Mouse (Mus musculus) MEL (cell line): ENCODE measurements around the gene Gpc5. TPM values are rescaled to one million over a fixed set of nuclear protein-coding genes. Genes with fewer than 3 reads are reported as not detected.

Source experiments
- DNase-seq: peaks from one replicate; pipeline ENCODE4 v3.0.0; 2011; ENCODE audit warnings: low read depth, low spot score
- H3K27ac ChIP-seq: 2 replicates; pipeline ENCODE4 v1.5.1; 2012; ENCODE audit warnings: low read depth, mild to moderate bottlenecking, control low read depth, low read length, moderate library complexity; ENCODE audit not compliant: control insufficient read depth
- H3K27me3 ChIP-seq, 2 experiments: fragments of 150-350 bp in 1 of 2; sonication (generic) in 1 of 2; 2 replicates each; pipeline ENCODE4 v1.6.1; 2012; ENCODE audit warnings: low read length in 2 of 2, mild to moderate bottlenecking in 2 of 2, improper control_type of control experiment in 1 of 2, moderate library complexity in 1 of 2; ENCODE audit not compliant: insufficient read depth in 2 of 2, control insufficient read depth in 1 of 2
- H3K36me3 ChIP-seq, 2 experiments: 2 replicates each; pipeline ENCODE4 v1.6.1; 2012 to 2014; ENCODE audit warnings: low read length in 2 of 2, improper control_type of control experiment in 1 of 2, inconsistent platforms in 1 of 2, mild to moderate bottlenecking in 1 of 2; ENCODE audit not compliant: insufficient read depth in 2 of 2, control insufficient read depth in 1 of 2
- H3K4me1 ChIP-seq, 2 experiments: fragments of 150-350 bp in 1 of 2; sonication (generic) in 1 of 2; 2 replicates each; pipeline ENCODE4 v1.6.1; 2012; ENCODE audit warnings: low read length in 2 of 2, improper control_type of control experiment in 1 of 2, mild to moderate bottlenecking in 1 of 2; ENCODE audit not compliant: insufficient read depth in 2 of 2, control insufficient read depth in 1 of 2
- H3K4me3 ChIP-seq, 2 experiments: fragments of 150-350 bp in 1 of 2; sonication (generic) in 1 of 2; 2 replicates each; pipeline ENCODE4 v1.5.1; 2012; ENCODE audit warnings: low read depth in 2 of 2, low read length in 2 of 2, mild to moderate bottlenecking in 2 of 2, moderate library complexity in 2 of 2, control low read depth in 1 of 2, improper control_type of control experiment in 1 of 2; ENCODE audit not compliant: control insufficient read depth in 1 of 2, insufficient read depth in 1 of 2
- H3K79me2 ChIP-seq: 2 replicates; pipeline ENCODE4 v1.6.1; 2012; ENCODE audit warnings: mild to moderate bottlenecking, low read length, moderate library complexity; ENCODE audit not compliant: control insufficient read depth, poor library complexity, insufficient read depth
- H3K9ac ChIP-seq: 2 replicates; pipeline ENCODE4 v1.6.1; 2012; ENCODE audit warnings: low read depth, mild to moderate bottlenecking, control low read depth, low read length, moderate library complexity; ENCODE audit not compliant: control insufficient read depth, poor library complexity, severe bottlenecking
- H3K9me3 ChIP-seq: fragments of 150-350 bp; sonication (generic); replicated peaks from 2 replicates; pipeline ENCODE4 v1.6.1; 2012; ENCODE audit warnings: mild to moderate bottlenecking, low read length, improper control_type of control experiment, moderate library complexity; ENCODE audit not compliant: insufficient read depth
- BHLHE40 ChIP-seq: IDR thresholded peaks from 2 replicates; pipeline ENCODE4 v1.6.1; 2012; ENCODE audit warnings: low read depth, mild to moderate bottlenecking, inconsistent platforms, low read length, improper control_type of control experiment, borderline replicate concordance
- CHD2 ChIP-seq: IDR thresholded peaks from 2 replicates; pipeline ENCODE4 v1.6.1; 2011; ENCODE audit warnings: low read length, improper control_type of control experiment
- ELF1 ChIP-seq: IDR thresholded peaks from 2 replicates; pipeline ENCODE4 v1.6.1; 2014; ENCODE audit warnings: low read depth, mild to moderate bottlenecking, inconsistent platforms, low read length, improper control_type of control experiment, moderate library complexity
- EP300 ChIP-seq, 2 experiments: IDR thresholded peaks; 2 replicates each; pipeline ENCODE4 v1.6.1; 2011; ENCODE audit warnings: improper control_type of control experiment in 2 of 2, low read length in 2 of 2, low read depth in 1 of 2, mild to moderate bottlenecking in 1 of 2
- ETS1 ChIP-seq: IDR thresholded peaks from 2 replicates; pipeline ENCODE4 v1.6.1; 2012; ENCODE audit warnings: low read depth, mild to moderate bottlenecking, inconsistent platforms, low read length, improper control_type of control experiment, moderate library complexity
- GABPA ChIP-seq: IDR thresholded peaks from 2 replicates; pipeline ENCODE4 v1.6.1; 2012; ENCODE audit warnings: low read depth, mild to moderate bottlenecking, inconsistent platforms, low read length, improper control_type of control experiment, moderate library complexity
- JUND ChIP-seq: IDR thresholded peaks from 2 replicates; pipeline ENCODE4 v1.6.1; 2011; ENCODE audit warnings: low read depth, mild to moderate bottlenecking, improper control_type of control experiment, low read length
- MEF2A ChIP-seq: IDR thresholded peaks from 2 replicates; pipeline ENCODE4 v1.6.1; 2014; ENCODE audit warnings: low read depth, mild to moderate bottlenecking, inconsistent platforms, low read length, improper control_type of control experiment; ENCODE audit not compliant: poor library complexity, insufficient replicate concordance, severe bottlenecking; ENCODE audit errors: extremely low read depth
- MXI1 ChIP-seq: IDR thresholded peaks from 2 replicates; pipeline ENCODE4 v1.6.1; 2011; ENCODE audit warnings: mild to moderate bottlenecking, low read depth, low read length, improper control_type of control experiment
- NRF1 ChIP-seq: IDR thresholded peaks from 2 replicates; pipeline ENCODE4 v1.6.1; 2014; ENCODE audit warnings: low read depth, mild to moderate bottlenecking, inconsistent platforms, low read length, improper control_type of control experiment, moderate library complexity; ENCODE audit not compliant: poor library complexity, insufficient read depth, severe bottlenecking
- POLR2AphosphoS5 ChIP-seq: IDR thresholded peaks from 2 replicates; pipeline ENCODE4 v1.6.1; 2012; ENCODE audit warnings: low read depth, borderline replicate concordance, mild to moderate bottlenecking, inconsistent platforms, low read length, moderate library complexity, mixed read lengths
- RCOR1 ChIP-seq: IDR thresholded peaks from 2 replicates; pipeline ENCODE4 v1.6.1; 2012; ENCODE audit warnings: low read depth, mild to moderate bottlenecking, inconsistent platforms, low read length, improper control_type of control experiment
- TAL1 ChIP-seq: IDR thresholded peaks from 2 replicates; pipeline ENCODE4 v1.6.1; 2012; ENCODE audit warnings: mild to moderate bottlenecking, inconsistent platforms, low read length, moderate library complexity, mixed read lengths
- TBP ChIP-seq: IDR thresholded peaks from 2 replicates; pipeline ENCODE4 v1.8.0; 2011; ENCODE audit warnings: low read depth, low read length, improper control_type of control experiment
- TCF12 ChIP-seq: IDR thresholded peaks from 2 replicates; pipeline ENCODE4 v1.6.1; 2014; ENCODE audit warnings: low read depth, mild to moderate bottlenecking, inconsistent platforms, low read length, improper control_type of control experiment, moderate library complexity
- UBTF ChIP-seq: IDR thresholded peaks from 2 replicates; pipeline ENCODE4 v1.6.1; 2012; ENCODE audit warnings: low read depth, mild to moderate bottlenecking, inconsistent platforms, low read length, improper control_type of control experiment, moderate library complexity, borderline replicate concordance; ENCODE audit not compliant: insufficient read depth
- USF1 ChIP-seq: IDR thresholded peaks from 2 replicates; pipeline ENCODE4 v1.6.1; 2014; ENCODE audit warnings: low read depth, mild to moderate bottlenecking, inconsistent platforms, low read length, improper control_type of control experiment, moderate library complexity
- ZC3H11A ChIP-seq: IDR thresholded peaks from 2 replicates; pipeline ENCODE4 v1.6.1; 2012; ENCODE audit warnings: low read depth, mild to moderate bottlenecking, inconsistent platforms, low read length, improper control_type of control experiment
- ZKSCAN1 ChIP-seq: IDR thresholded peaks from 2 replicates; pipeline ENCODE4 v1.6.1; 2012; ENCODE audit warnings: low read depth, mild to moderate bottlenecking, inconsistent platforms, low read length, improper control_type of control experiment, moderate library complexity
- polyA plus RNA-seq, 2 experiments: library from polyadenylated mRNA; stranded (reverse) in 1 of 2; unstranded in 1 of 2; fragments of >175 nt in 1 of 2; fragments of >200 nt in 1 of 2; gene quantifications; 2 replicates each; pipeline versions ENCODE4 v1.2.1 to v1.2.4; 2012; ENCODE audit warnings: low replicate concordance in 2 of 2, low read depth in 1 of 2; ENCODE audit not compliant: insufficient read length in 2 of 2, insufficient read depth in 1 of 2, missing spikeins in 1 of 2
- total RNA-seq: library from RNA; depleted of rRNA; stranded (reverse); fragments of 300-350 nt; gene quantifications from 2 replicates; pipeline ENCODE4 v1.2.3, GENCODE M21; 2012

Gpc5 gene
- total and polyA plus RNA-seq, 3 experiments, result not detected

DNA sequence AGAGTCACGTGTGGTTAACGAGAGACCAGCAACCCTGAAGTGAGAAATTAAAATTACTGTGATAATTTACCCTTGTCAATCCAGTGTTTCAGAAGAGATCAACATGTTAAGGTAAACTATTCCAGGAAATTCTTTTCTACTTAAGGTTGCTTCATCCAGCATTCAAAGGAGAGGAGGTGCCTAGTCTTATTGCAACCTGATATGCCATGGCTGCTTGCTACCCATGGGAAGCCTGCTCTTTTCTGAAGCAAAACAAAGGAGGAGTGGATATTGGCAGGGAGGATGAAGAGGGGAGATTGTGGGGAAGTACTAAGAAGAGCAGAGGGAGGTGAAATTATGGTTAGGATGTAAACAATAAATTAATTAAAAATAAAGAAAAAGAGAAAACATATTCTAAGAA, 15.5 kb downstream of the Gpc5 start:
- Histone ChIP-seq H3K4me1 (no peaks in the 10 kb centered on the region), H3K9ac (no peak overlapping the region), H3K4me3 (no peak overlapping the region), H3K79me2 (no peaks in the 10 kb centered on the region), H3K27ac (no peak overlapping the region)
- DNase-seq, result no peak
- no peak for TF ChIP-seq USF1
- TF ChIP-seq UBTF, result no peak
- TF ChIP-seq, all 39 proteins: peak for 0
- Histone ChIP-seq H3K36me3 (no peaks in the 10 kb centered on the region), H3K27me3 (no peaks in the 10 kb centered on the region), H3K9me3 (no peaks in the 10 kb centered on the region)

DNA sequence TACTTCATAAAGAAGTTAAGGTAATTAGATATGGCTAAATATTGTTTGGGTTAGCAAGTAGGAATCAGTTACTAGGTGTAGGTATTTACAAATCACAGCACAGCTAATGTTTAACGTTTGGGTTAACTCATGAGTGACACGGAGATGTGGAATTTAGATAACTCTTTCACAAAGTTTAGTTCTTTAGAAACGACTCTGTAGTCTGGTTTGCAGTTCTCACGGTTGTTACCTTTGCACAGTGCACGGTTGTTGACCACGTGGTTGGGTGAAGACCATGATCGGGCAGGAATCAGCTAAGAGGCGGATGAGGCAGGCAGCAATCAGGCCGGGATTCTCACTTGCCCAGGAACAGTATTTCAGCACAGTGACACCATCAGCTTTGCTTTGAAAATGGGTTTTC, 26.6 kb downstream of the Gpc5 start:
- Histone ChIP-seq H3K79me2 (no peaks in the 10 kb centered on the region), H3K9me3 (no peaks in the 10 kb centered on the region), H3K36me3 (no peaks in the 10 kb centered on the region), H3K4me3 (no peak overlapping the region), H3K4me1 (no peaks in the 10 kb centered on the region), H3K27ac (no peak overlapping the region), H3K27me3 (no peaks in the 10 kb centered on the region), H3K9ac (no peak overlapping the region)
- no peak for TF ChIP-seq JUND
- TF ChIP-seq POLR2AphosphoS5, result no peak
- TF ChIP-seq BHLHE40, result no peak
- TF ChIP-seq ZC3H11A, result no peak
- no peak for TF ChIP-seq TBP
- no peak for TF ChIP-seq EP300 (IDR thresholded peaks at IDR 0.05; ENCODE audit: low read depth in 1 of 2, low read length in 2 of 2)
- no peak for DNase-seq

DNA sequence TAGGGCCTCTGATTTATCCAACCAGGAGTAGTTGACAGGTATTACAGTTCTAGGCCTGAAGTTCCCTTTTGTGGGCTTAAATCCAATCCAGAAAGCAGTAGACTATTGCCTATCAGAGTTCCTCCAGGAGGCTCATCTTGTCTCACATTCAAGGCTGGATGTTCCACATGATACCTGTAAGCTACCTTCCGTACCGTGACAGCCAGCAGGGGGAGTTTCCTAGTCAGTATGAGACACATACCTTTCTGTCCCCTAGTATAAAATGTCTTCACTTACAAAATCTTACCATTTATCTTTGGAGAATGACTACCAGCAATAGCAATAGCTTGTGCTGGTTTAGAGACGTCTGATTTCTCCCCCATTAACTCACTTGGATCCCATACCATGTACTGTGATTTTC, 56.8 kb downstream of the Gpc5 start:
- DNase-seq, result no peak
- Histone ChIP-seq H3K9ac (no peak overlapping the region), H3K36me3 (no peaks in the 10 kb centered on the region), H3K79me2 (no peaks in the 10 kb centered on the region), H3K9me3 (no peaks in the 10 kb centered on the region), H3K27ac (no peak overlapping the region), H3K27me3 (no peaks in the 10 kb centered on the region), H3K4me1 (no peaks in the 10 kb centered on the region), H3K4me3 (no peak overlapping the region)
- TF ChIP-seq TCF12 (no peak), ELF1 (no peak), ZKSCAN1 (no peak), POLR2AphosphoS5 (no peak), RCOR1 (no peak), NRF1 (no peak), TAL1 (no peak), MEF2A (no peak), MXI1 (no peak), CHD2 (no peak), TBP (no peak), ZC3H11A (no peak), GABPA (no peak), ETS1 (no peak)
